Mouse (Mus musculus): ENCODE data around the gene Cd276.

DNA sequence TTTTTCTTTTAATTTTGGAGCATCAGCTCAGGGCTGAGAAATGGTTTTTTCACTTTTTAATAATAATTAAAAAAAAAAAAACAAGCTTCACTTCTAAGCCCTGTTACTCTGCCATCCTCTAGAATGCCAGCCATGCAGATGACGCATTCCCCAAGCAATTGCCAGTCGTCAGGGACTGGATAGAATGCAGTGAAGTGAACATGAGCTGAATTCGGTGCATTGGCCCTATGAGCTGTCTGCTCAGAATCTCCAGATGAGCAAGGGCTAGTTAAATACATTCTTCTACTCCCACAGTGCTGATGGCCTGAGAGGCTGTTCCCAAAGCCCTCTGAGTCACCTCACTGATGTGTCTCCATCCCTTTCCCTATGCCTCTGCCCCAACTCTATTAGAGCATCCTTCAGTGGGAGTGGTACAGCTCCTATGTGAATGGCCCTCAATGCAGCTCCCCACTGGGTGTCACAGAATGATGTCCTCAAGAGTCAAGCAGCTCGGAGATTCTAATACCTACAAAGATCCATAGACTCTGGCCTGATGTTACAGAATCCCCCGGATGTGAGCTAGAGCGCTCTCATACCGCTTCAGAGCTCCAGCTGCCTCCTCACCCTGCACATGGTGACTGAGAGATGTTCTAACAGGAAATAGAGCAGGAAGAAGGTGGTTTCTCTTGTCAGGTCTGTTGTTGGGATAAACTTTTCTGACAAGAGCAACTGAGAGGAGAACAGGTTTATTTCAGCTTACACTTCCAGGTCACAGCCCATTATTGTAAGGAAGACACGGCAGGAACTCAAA is 47.8 kb downstream of the Cd276 start:
- no peak for TF ChIP-seq CTCF (conservative IDR thresholded peaks at IDR 0.05; ENCODE audit: insufficient read depth, insufficient read length, low read depth, low read length)
- no peak for TF ChIP-seq POLR2A (IDR thresholded peaks at IDR 0.05; ENCODE audit: low read depth, low read length)

All from kidney, adult 2 months (tissue).